8 mouse cellular contexts compared by ENCODE assay signal in the genomic region with DNA sequence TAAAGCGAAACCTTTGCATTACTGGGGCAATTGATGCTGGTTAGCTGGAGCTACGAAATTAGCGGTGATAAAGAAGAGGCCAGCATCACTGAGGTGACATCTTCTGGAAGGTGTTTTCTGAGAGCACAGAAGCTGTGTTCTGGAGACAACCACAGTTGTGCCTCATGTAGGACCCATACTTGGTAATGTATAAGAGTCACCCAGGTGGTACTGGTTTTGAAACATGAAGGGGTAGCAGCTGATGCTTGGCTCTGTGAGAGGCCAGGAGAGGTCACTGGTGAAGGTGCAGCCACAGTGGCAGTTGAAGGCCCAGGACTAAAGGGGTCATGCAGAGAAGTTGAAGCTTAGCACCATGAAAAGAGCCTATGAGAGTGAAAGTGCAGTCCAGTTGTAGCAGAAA. TPM values are rescaled to one million over a fixed set of nuclear protein-coding genes. Genes with fewer than 3 reads are reported as not detected.
DNase-seq lines count a peak whose midpoint lies in the region; ATAC-seq and TF ChIP-seq lines count a peak whose summit lies in the region.

Borcs5 (plus strand) TSS at position 301 of the 400 bp plus-strand sequence.

- peaks cover 11% of the 10 kb centered on the region; the same call in 1 of the 2 replicates for H3K4me1 ChIP-seq in embryonic facial prominence, embryonic 10.5 days
- peaks cover 10% of the 10 kb centered on the region; the same call in 1 of the 2 replicates for H3K4me1 ChIP-seq in limb, embryonic 13.5 days

- intact Hi-C loops in left cerebral cortex, adult 2 months (cut with DNase I), result no loop called here
- intact Hi-C loops in heart, postnatal 10 days (cut with DNase I), result no loop called here

- no peak for TF ChIP-seq CTCF in left cerebral cortex, adult 2 months (IDR thresholded peaks at IDR 0.05)

- no peaks in the 10 kb centered on the region for H3K9me3 ChIP-seq in embryonic facial prominence, embryonic 10.5 days
- H3K9me3 ChIP-seq in limb, embryonic 13.5 days, result no peaks in the 10 kb centered on the region

- no peak within 1 kb of the TSS for H3K27ac ChIP-seq in left cerebral cortex, adult 2 months
- H3K27ac ChIP-seq in embryonic facial prominence, embryonic 10.5 days (replicated peaks), result no peak within 1 kb of the TSS
- H3K27ac ChIP-seq in limb, embryonic 13.5 days, result no peak within 1 kb of the TSS

- H3K36me3 ChIP-seq in embryonic facial prominence, embryonic 10.5 days (replicated peaks), result no peaks in the 10 kb centered on the region; the same call in 1 of the 2 replicates
- no peaks in the 10 kb centered on the region; the same call in 1 of the 2 replicates for H3K36me3 ChIP-seq in limb, embryonic 13.5 days

- peak within 1 kb of the TSS; percentile 70; the same call in 1 of the 2 replicates for H3K4me2 ChIP-seq in limb, embryonic 13.5 days (replicated peaks)

- WGBS in embryonic facial prominence, embryonic 10.5 days, result 88% methylated on average over 3 of the region's 3 CpGs
- WGBS in limb, embryonic 13.5 days, result 80% methylated on average over 3 of the region's 3 CpGs

- H3K4me3 ChIP-seq in left cerebral cortex, adult 2 months, result no peak within 1 kb of the TSS
- no peak within 1 kb of the TSS for H3K4me3 ChIP-seq in embryonic facial prominence, embryonic 10.5 days
- no peak within 1 kb of the TSS for H3K4me3 ChIP-seq in limb, embryonic 13.5 days

- H3K27me3 ChIP-seq in embryonic facial prominence, embryonic 10.5 days (replicated peaks; ENCODE audit: low read depth, poor library complexity, severe bottlenecking), result 0 out of 2 replicates have a peak, but pooled peaks cover 4% of the 10 kb centered on the region
- H3K27me3 ChIP-seq in limb, embryonic 13.5 days, result no peaks in the 10 kb centered on the region

- ATAC-seq in limb, embryonic 13.5 days (ENCODE audit: low FRiP score, low read depth), result no peak

- no peak within 1 kb of the TSS for H3K9ac ChIP-seq in limb, embryonic 13.5 days

- no peak for DNase-seq in left cerebral cortex, adult 2 months (ENCODE audit: extremely low spot score in 1 of 2, low spot score in 2 of 2)
- no peak for DNase-seq in left cerebral cortex, adult 9 months (ENCODE audit: low spot score in 2 of 2)
- no peak for DNase-seq in embryonic facial prominence, embryonic 10.5 days (ENCODE audit: low spot score)
- DNase-seq in heart, postnatal 10 days, result no peak
- DNase-seq in cerebellum, postnatal 36 days, result no peak
- DNase-seq in cerebellum, adult 11 months, result no peak
- no peak for DNase-seq in cerebellum, postnatal 4 days (ENCODE audit: low spot score in 2 of 2)

RNA-seq across cellular contexts. Expression of gene Borcs5, which starts in this region (rescaled TPM):
- total RNA-seq in left cerebral cortex, adult 2 months (2021), result 10 to 100 TPM; 34.1 to 37.6 TPM
- 17.7 and 18.4 TPM in 2 replicates for polyA plus RNA-seq in embryonic facial prominence, embryonic 10.5 days (2016; fragmentation: Nextera tagmentation; extraction: Ambion mirVana)
- 10 to 100 TPM; 10.8 to 11.3 TPM for total RNA-seq in heart, postnatal 10 days (2021)
- 20.6 and 21.5 TPM in 2 replicates for polyA plus RNA-seq in limb, embryonic 13.5 days (2015; fragmentation: Nextera tagmentation; extraction: Ambion mirVana)
